Mouse (Mus musculus) liver, embryonic 11.5 days (tissue): ENCODE data around the gene Pola2. TPM values are rescaled to one million over a fixed set of nuclear protein-coding genes. Genes with fewer than 3 reads are reported as not detected.

Experiments used
- ATAC-seq: fragments of 200-750 bp; cut with Nextera tagmentation; replicated peaks from 2 replicates; pipeline ENCODE4 v1.8.0; 2017; ENCODE audit warnings: moderate number of reproducible peaks, mild to moderate bottlenecking, moderate TSS enrichment, moderate library complexity; ENCODE audit not compliant: low FRiP score
- DNase-seq: peaks from one replicate; pipeline ENCODE4 v3.0.0-alpha.2; 2017; ENCODE audit warnings: low spot score
- H3K27ac ChIP-seq: fragments of 300-500 bp; sonication (generic); 2 replicates; pipeline ENCODE4 v1.5.1; 2014; ENCODE audit warnings: mild to moderate bottlenecking, low read depth, low read length, control low read depth
- H3K27me3 ChIP-seq: fragments of 300-500 bp; sonication (generic); replicated peaks from 2 replicates; pipeline ENCODE4 v1.6.1; 2014; ENCODE audit warnings: low read length, mixed read lengths; ENCODE audit not compliant: control insufficient read depth, insufficient read depth
- H3K36me3 ChIP-seq: fragments of 300-500 bp; sonication (generic); 2 replicates; pipeline ENCODE4 v1.6.1; 2014; ENCODE audit warnings: mild to moderate bottlenecking, low read length, moderate library complexity, mixed read lengths; ENCODE audit not compliant: control insufficient read depth, insufficient read depth
- H3K4me1 ChIP-seq: fragments of 300-500 bp; sonication (generic); replicated peaks from 2 replicates; pipeline ENCODE4 v1.6.1; 2014; ENCODE audit warnings: low read length, mixed read lengths; ENCODE audit not compliant: control insufficient read depth, insufficient read depth
- H3K4me2 ChIP-seq: fragments of 300-500 bp; sonication (generic); 2 replicates; pipeline ENCODE4 v1.6.1; 2014; ENCODE audit warnings: mild to moderate bottlenecking, control low read depth, moderate library complexity
- H3K4me3 ChIP-seq: fragments of 300-500 bp; sonication (generic); 2 replicates; pipeline ENCODE4 v1.5.1; 2014; ENCODE audit warnings: low read depth, low read length, control low read depth
- H3K9ac ChIP-seq: fragments of 300-500 bp; sonication (generic); 2 replicates; pipeline ENCODE4 v1.6.1; 2014; ENCODE audit warnings: low read depth, low read length, control low read depth
- H3K9me3 ChIP-seq: fragments of 300-500 bp; sonication (generic); 2 replicates; pipeline ENCODE4 v1.6.1; 2016; ENCODE audit warnings: low read length, inconsistent platforms, mixed read lengths; ENCODE audit not compliant: control insufficient read depth
- WGBS: fragments of 180-500 bp; shearing (Covaris S2); extraction: QIAGEN DNeasy Blood & Tissue Kit; methylation state at CpG from one replicate; pipeline ENCODE4 v1.1.7; 2014; 5-methylcytosine and 5-hydroxymethylcytosine counted together
- polyA plus RNA-seq: library from polyadenylated mRNA; unstranded; fragments of >200 nt; fragmentation: Nextera tagmentation; extraction: Ambion mirVana; gene quantifications from 2 replicates; pipeline ENCODE4 v1.2.1, GENCODE M21; 2014

The Pola2 gene
- polyA plus RNA-seq, 1 experiment from 2014 or later = 131 TPM

DNA sequence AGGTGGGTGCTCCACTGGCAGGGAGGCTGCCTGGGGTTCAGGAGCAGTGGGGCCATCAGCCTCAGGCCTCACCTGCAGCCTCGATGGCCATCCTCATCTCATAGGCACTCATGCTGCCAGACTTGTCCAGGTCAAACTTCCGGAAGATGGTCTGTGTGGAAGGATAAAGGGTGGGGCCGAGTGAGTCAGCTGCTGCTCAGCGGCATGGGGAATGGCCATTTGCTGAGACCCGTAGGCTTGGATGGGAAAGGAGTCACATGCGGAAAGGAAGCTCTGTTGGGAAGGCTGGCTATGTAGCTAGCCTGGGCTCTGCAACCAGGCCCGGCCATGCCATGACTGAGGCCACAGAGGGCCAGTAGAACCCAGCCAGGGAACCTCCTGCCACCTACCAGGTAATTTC is 27.5 kb upstream of the Pola2 start:
- H3K36me3 ChIP-seq = peaks cover 7% of the 10 kb centered on the region
- WGBS = 83% methylated on average over 7 of the region's 7 CpGs
- H3K27me3 ChIP-seq = no peaks in the 10 kb centered on the region
- no peak overlapping the region for H3K4me3 ChIP-seq
- peaks cover 12% of the 10 kb centered on the region for H3K4me1 ChIP-seq
- H3K9me3 ChIP-seq = no peaks in the 10 kb centered on the region
- DNase-seq = no peak
- H3K4me2 ChIP-seq = no peak overlapping the region
- H3K9ac ChIP-seq = no peak overlapping the region
- no peak overlapping the region for H3K27ac ChIP-seq
- ATAC-seq = no peak

DNA sequence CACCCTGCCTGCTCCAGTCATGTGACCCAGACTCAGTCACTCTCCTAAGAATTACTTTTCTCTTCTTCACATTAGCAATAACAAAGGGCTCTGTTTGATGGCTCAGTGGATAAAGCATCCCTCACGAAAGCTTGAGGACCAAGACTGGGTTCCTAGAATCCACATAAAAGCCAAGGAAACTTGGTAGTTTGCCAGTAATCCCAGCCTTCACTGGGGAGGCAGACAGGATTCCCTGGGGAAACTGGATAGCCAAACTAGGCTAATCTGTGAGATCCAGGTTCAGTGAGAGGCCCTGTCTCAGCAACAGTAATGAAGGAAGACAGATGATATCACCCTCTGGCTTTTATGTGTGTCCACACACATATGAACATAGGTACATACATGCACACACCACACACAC is 26.9 kb upstream of the Pola2 start:
- H3K27ac ChIP-seq = no peak overlapping the region
- H3K36me3 ChIP-seq = peaks cover 7% of the 10 kb centered on the region

DNA sequence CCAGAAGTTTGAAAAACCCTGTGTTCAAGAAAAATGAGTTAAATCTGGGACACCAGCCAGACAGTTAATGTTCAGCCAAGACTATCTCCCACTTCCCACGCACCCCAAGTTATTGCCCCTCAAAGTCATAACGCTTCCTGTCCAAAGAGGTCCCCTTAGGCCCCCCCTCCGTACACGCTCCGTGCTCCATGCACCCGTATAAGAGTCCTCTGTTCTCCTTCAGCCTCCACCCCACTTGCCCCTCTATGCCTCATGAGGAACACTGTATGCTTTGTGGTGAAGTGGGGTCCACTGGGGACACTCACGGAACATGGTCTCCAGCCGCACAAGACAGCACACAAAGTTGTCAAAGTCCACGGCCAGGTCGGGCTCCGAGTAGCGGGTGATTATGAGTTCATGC is 26.0 kb upstream of the Pola2 start:
- H3K4me3 ChIP-seq = no peak overlapping the region
- no peak for DNase-seq
- H3K9me3 ChIP-seq = no peaks in the 10 kb centered on the region
- no peak overlapping the region for H3K9ac ChIP-seq
- 89% methylated on average over 12 of the region's 12 CpGs for WGBS
- H3K4me2 ChIP-seq = no peak overlapping the region
- no peak for ATAC-seq
- no peak overlapping the region for H3K27ac ChIP-seq
- H3K4me1 ChIP-seq = peaks cover 12% of the 10 kb centered on the region
- H3K27me3 ChIP-seq = no peaks in the 10 kb centered on the region
- H3K36me3 ChIP-seq = peaks cover 7% of the 10 kb centered on the region

More for the DNA sequence above, 26.9 kb upstream of the Pola2 start:
- Histone ChIP-seq H3K9ac (no peak overlapping the region), H3K4me3 (no peak overlapping the region), H3K4me2 (no peak overlapping the region), H3K27me3 (no peaks in the 10 kb centered on the region), H3K4me1 (peaks cover 12% of the 10 kb centered on the region), H3K9me3 (no peaks in the 10 kb centered on the region)
- ATAC-seq = no peak
- DNase-seq = no peak
- 85% methylated on average over 1 of the region's 1 CpGs for WGBS

DNA sequence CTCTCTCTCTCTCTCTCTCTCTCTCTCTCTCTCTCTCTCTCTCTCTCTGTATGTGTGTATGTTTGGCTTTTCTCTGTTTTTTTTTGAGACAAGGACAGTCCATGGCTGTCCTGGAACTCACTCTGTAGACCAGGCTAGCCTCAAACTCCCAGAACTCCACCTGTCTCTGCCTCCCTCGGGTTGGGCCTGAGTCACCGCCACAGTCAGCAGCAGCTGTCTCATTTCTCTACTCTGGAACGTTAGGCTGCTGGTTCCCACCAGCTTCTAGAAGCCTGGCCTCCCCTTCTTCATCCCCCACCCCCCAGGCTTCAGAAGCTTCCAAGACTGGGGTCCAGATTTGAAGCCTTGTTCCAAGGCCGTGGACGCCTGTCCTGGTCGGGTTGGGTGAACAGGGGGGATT is 25.6 kb upstream of the Pola2 start:
- Histone ChIP-seq H3K36me3 (peaks cover 7% of the 10 kb centered on the region), H3K4me2 (peak overlapping the region; percentile 47; the same call in 1 of the 2 replicates), H3K9me3 (no peaks in the 10 kb centered on the region), H3K9ac (no peak overlapping the region), H3K27ac (no peak overlapping the region), H3K27me3 (no peaks in the 10 kb centered on the region), H3K4me3 (no peak overlapping the region), H3K4me1 (peaks cover 12% of the 10 kb centered on the region)
- DNase-seq = no peak
- 62% methylated on average over 6 of the region's 6 CpGs for WGBS
- no peak for ATAC-seq

DNA sequence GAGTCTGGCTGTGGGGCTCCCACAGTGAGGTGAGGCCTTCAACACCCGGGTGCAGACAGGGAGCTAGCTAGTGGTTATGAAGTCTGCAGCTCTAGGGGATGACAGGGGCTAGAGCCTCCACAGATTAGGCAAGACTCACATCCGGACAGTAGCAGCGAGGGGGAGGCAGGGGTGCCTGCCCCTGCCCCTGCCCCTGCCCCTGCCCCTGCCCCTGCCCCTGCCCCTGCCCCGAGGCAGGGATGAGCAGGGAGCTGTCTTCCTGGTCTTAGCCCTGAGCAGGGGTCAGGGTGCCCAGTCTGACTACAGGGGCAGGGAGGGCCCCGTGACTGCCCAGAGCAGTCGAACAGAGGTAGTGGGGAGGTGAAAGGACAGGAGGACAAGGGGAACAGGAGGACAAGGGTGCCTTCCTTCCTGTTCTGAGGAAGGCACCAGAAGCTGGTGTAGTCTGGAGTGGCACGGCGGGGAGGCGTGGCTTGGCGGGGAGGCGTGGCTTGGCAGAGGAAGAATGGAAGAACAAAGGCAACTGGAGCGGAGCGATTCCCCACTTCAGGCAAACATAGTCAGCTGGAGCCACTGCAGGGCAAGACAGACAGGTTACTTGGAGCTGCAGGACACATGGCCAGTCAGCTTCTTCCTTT is 24.9 kb upstream of the Pola2 start:
- no peak overlapping the region for H3K4me3 ChIP-seq
- no peaks in the 10 kb centered on the region for H3K27me3 ChIP-seq
- peak; percentile 71 for DNase-seq
- H3K27ac ChIP-seq = peak overlapping the region; percentile 36
- peak overlapping the region; percentile 47 for H3K4me2 ChIP-seq
- WGBS = 10% methylated on average over 13 of the region's 13 CpGs
- peak; percentile 64 for ATAC-seq
- peak overlapping the region; percentile 22; the same call in 1 of the 2 replicates for H3K9ac ChIP-seq
- H3K9me3 ChIP-seq = no peaks in the 10 kb centered on the region
- H3K4me1 ChIP-seq = peaks cover 12% of the 10 kb centered on the region
- H3K36me3 ChIP-seq = peaks cover 5% of the 10 kb centered on the region; the same call in 1 of the 2 replicates

DNA sequence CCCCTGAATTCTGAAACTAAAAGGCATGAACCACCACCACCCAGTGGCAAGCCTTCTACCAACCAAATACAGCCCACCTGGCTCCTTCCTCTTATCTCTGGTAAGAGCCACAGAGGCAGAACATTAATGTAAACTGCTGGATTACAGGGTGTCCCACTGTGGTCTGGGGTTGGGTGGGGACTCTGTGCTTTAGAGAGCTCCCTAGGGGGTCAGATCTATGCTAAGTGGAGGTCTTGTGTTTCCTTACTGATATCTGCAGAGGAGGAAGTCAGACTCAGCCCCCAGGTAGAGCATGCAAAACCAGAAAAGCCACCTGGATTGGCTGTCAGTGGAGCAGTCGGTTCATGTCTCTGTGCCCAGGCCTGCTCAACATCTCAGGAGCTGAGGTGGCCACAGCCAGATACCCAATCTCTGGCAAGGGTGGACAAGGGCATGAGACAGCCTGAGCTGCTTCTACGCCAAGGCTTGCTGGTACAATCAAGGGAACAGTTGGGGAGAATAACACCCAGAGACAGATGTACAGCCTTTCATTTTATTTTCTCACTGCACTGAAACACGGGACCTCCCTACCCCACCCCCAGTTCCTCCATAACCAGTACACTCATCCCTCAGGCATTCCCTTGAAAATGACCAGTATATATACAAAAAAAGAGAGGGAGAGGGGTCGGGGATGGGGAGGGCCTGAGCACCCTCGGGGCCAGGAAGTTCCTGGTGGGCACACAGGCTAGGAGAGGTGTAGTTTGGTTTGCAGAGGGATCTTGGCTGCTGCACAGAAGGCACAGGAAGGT is 24.2 kb upstream of the Pola2 start:
- 47% methylated on average over 5 of the region's 5 CpGs for WGBS
- Histone ChIP-seq H3K4me3 (no peak overlapping the region), H3K27ac (peak overlapping the region; percentile 36), H3K9ac (peak overlapping the region; percentile 22; the same call in 1 of the 2 replicates), H3K27me3 (no peaks in the 10 kb centered on the region), H3K4me1 (peaks cover 12% of the 10 kb centered on the region), H3K4me2 (peak overlapping the region; percentile 47), H3K9me3 (no peaks in the 10 kb centered on the region), H3K36me3 (peaks cover 5% of the 10 kb centered on the region; the same call in 1 of the 2 replicates)
- no peak for ATAC-seq
- no peak for DNase-seq

DNA sequence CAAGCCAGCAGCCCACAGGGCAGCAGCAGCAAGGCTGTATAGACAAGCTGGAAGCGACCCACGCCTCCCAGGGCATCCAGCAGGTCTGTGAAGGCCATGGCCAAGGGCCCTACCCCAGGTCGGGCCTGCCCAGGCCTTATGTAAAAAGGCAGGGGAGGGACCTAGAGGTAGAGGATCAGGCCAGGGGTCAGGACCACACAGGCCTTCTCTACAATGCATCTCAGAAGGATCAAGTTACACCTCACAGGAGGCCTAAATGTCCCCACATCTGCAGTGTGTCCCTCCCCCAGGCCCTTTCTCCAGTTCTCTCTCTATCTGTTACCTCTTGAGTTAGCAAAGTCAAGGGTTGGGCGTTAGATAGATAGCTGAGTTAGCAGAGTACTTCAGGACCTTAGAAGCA is 22.0 kb upstream of the Pola2 start, which contains the start of gene Slc22a20:
Gene Slc22a20 (minus strand): TSS at position 101 of the 400 bp plus-strand sequence.
- Histone ChIP-seq H3K36me3 (no peaks in the 10 kb centered on the region), H3K4me1 (peaks cover 12% of the 10 kb centered on the region), H3K9ac (no peak within 1 kb of the TSS), H3K27ac (no peak within 1 kb of the TSS), H3K9me3 (no peaks in the 10 kb centered on the region), H3K27me3 (no peaks in the 10 kb centered on the region), H3K4me2 (no peak within 1 kb of the TSS), H3K4me3 (no peak within 1 kb of the TSS)
- ATAC-seq (no peak), DNase-seq (no peak)
- 59% methylated on average over 4 of the region's 4 CpGs for WGBS

DNA sequence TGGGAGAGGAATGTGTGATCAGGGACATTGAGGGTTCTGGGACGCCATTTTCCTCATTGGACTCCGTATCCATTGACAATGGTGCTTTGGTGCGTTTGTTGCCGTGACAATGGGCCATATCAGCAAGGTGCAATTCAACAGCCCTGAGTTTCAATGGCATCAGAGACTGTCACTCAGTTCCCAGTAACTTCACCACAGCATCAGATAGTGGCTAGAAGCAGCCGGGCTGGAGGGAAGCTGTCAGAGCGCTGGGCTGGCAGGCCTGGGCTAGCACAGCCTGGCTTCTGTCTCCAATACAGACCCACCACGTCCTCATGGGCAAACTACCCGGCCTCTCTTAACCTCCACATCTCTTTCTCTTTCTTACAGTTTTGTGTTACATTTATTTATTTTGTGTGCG is 16.5 kb upstream of the Pola2 start:
- Histone ChIP-seq H3K27me3 (no peaks in the 10 kb centered on the region), H3K4me2 (no peak overlapping the region), H3K27ac (no peak overlapping the region), H3K9me3 (no peaks in the 10 kb centered on the region), H3K4me3 (no peak overlapping the region), H3K9ac (no peak overlapping the region), H3K36me3 (no peaks in the 10 kb centered on the region), H3K4me1 (no peaks in the 10 kb centered on the region; the same call in 1 of the 2 replicates)
- DNase-seq (no peak), ATAC-seq (peak; percentile 61)
- 60% methylated on average over 9 of the region's 9 CpGs for WGBS
